Mouse (Mus musculus) left cerebral cortex, adult 11 months (tissue): Measurements from ENCODE around the gene Zfp202.
A peak's percentile ranks its signal among the peaks of the same experiment; 100 is the strongest.

ENCODE experiments used
- DNase-seq: peaks from one replicate; pipeline ENCODE4 v3.0.0; 2022; ENCODE audit warnings: low spot score

The Zfp202 gene

DNA sequence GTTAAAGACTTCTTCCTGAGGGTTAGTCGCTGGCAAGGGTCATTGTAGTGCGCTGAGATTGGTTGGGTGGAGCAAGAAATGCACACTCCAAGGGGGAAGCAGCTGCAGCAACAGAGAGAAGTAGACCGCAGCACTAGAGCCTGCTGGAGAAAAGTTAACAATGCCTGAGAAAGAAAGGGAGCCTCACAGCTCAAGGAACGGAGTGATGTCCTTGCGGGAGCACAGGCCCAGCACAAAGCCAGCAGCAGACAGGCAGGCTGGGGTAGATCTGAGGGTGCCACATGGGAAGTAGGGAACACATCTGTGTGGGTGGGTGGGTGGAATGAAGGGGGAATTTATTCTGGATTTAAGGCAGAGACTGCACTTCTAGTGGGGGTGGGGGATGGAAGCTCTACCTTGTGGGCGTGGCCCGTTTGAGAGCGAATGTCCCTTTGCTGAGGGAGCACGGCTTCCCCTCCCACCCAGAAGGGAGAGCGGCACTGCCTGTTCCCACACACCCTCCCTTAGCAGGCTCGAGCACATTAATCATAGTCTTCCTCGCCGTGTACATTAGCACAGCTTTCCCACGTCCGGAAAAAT, 49.2 kb downstream of the Zfp202 start:
- DNase-seq: peak; percentile 42

GRCm38 (mm10) chr9:40241951-40242888, 50.1 kb downstream of the Zfp202 start:
- DNase-seq: peak; percentile 67

GRCm38 (mm10) chr9:40245466-40245865, 53.4 kb downstream of the Zfp202 start:
- DNase-seq: no peak

- DNase-seq: no peak
Measured at GRCm38 (mm10) chr9:40245974-40246665, 54.0 kb downstream of the Zfp202 start.

- DNase-seq: no peak
Measured at GRCm38 (mm10) chr9:40246702-40247101, 54.6 kb downstream of the Zfp202 start.

GRCm38 (mm10) chr9:40249106-40249505, 57.0 kb downstream of the Zfp202 start:
- DNase-seq: no peak

DNA sequence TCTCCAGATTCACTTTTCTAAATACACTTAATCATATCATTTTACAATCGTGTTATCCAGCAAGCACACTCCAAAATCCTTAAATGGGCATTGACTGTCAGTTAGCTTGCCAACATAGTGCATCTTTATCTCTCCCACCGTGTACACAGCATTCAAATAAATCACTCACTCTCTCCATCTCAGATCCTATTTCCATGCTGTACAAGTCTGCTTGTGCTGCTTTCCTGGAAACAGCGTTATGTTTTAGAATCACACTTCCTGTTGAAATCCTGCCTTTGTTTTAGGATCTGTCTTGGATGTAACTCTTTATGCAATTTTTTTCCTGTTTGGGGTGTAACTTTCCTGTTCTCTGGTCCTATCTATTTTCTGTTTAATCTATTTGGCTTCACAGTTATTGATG, 60.3 kb downstream of the Zfp202 start:
- DNase-seq: no peak
